Mouse (Mus musculus) intestine, postnatal 0 days (tissue): ENCODE measurements around the gene Tulp2. TPM values are rescaled to one million over a fixed set of nuclear protein-coding genes. Genes with fewer than 3 reads are reported as not detected.

Experiments
- ATAC-seq: fragments of 200-750 bp; cut with Nextera tagmentation; 2 replicates; pipeline ENCODE4 v1.8.0; 2017; ENCODE audit warnings: mild to moderate bottlenecking, moderate TSS enrichment, moderate library complexity
- H3K27ac ChIP-seq: fragments of 300-500 bp; sonication (generic); 2 replicates; pipeline ENCODE4 v1.5.1; 2014; ENCODE audit warnings: mild to moderate bottlenecking, low read depth, low read length, moderate library complexity
- H3K27me3 ChIP-seq: fragments of 300-500 bp; sonication (generic); replicated peaks from 2 replicates; pipeline ENCODE4 v1.6.1; 2014; ENCODE audit warnings: low read length, mixed read lengths; ENCODE audit not compliant: control insufficient read depth, insufficient read depth
- H3K36me3 ChIP-seq: fragments of 300-500 bp; sonication (generic); 2 replicates; pipeline ENCODE4 v1.6.1; 2014; ENCODE audit warnings: mild to moderate bottlenecking, moderate library complexity; ENCODE audit not compliant: control insufficient read depth, insufficient read depth
- H3K4me1 ChIP-seq: fragments of 300-500 bp; sonication (generic); replicated peaks from 2 replicates; pipeline ENCODE4 v1.6.1; 2014; ENCODE audit warnings: antibody characterized with exemption, low read length, mixed read lengths; ENCODE audit not compliant: control insufficient read depth, insufficient read depth
- H3K4me2 ChIP-seq: fragments of 300-500 bp; sonication (generic); replicated peaks from 2 replicates; pipeline ENCODE4 v1.6.1; 2014; ENCODE audit warnings: low read depth, mild to moderate bottlenecking, moderate library complexity
- H3K4me3 ChIP-seq: fragments of 300-500 bp; sonication (generic); 2 replicates; pipeline ENCODE4 v1.5.1; 2014; ENCODE audit warnings: low read depth, low read length
- H3K9ac ChIP-seq: fragments of 300-500 bp; sonication (generic); 2 replicates; pipeline ENCODE4 v1.6.1; 2014; ENCODE audit warnings: mild to moderate bottlenecking, low read depth, low read length
- H3K9me3 ChIP-seq: fragments of 300-500 bp; sonication (generic); 2 replicates; pipeline ENCODE4 v1.6.1; 2016; ENCODE audit warnings: mixed run types; ENCODE audit not compliant: control insufficient read depth
- CTCF ChIP-seq: sonication (generic); IDR thresholded peaks from 2 replicates; pipeline ENCODE4 v1.5.1; 2016; ENCODE audit warnings: low read depth, mild to moderate bottlenecking, control low read depth, antibody characterized with exemption, moderate library complexity
- WGBS: fragments of 180-500 bp; shearing (Covaris S2); extraction: QIAGEN DNeasy Blood & Tissue Kit; methylation state at CpG from one replicate; pipeline ENCODE4 v1.1.7; 2014; 5-methylcytosine and 5-hydroxymethylcytosine counted together
- microRNA-seq: library from miRNA; unstranded; fragments of <30 nt; microRNA quantifications from one replicate; pipeline ENCODE4, GENCODE M21; 2016
- polyA plus RNA-seq: library from polyadenylated mRNA; unstranded; fragments of >200 nt; fragmentation: Nextera tagmentation; extraction: Ambion mirVana; gene quantifications from 2 replicates; pipeline ENCODE4 v1.2.1, GENCODE M21; 2015

The Tulp2 gene
- polyA plus RNA-seq, 1 experiment from 2014 or later = 0.78 TPM

DNA sequence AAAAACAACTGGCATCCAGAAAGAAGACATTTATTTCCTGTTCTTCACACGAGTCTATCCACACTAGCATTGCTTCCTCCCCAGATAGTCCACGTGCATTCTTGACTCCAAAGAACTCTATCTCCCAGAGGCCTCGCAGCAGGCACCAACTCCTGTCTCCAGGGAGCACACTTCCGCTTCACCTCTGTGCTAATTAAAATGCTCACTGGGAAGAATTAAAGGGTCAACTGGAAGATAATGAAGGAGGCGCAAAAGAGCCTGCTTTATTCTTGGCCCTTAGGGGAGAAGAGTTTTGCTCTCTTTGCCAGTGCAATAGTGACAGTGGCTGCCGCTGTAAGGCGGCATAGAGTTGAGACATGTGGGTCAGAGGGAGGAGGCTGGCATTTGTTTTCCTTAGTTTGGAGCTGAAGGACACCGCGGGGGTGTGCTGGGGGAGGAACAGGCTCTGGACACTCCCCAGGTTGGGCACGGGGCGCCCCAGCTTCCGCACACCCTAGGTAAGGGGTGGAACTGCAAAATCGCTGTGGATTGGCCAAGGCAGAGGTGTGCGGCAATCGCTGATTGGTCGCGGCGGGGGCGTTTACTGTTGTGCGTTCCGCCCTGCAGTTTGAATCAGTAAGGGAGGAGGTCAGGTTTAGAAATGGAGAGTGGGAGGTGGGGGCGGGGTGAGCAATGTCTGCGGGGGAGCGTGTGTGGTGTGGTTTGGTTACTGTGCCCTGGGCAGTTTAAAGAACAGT is 86.3 kb downstream of the Tulp2 start:
- H3K4me2 ChIP-seq = peak overlapping the region; percentile 74
- TF ChIP-seq CTCF = no peak
- 0 out of 2 replicates have a peak overlapping the region, but pooled peaks have one; percentile 13 for H3K9ac ChIP-seq
- no peaks in the 10 kb centered on the region for H3K27me3 ChIP-seq
- no peaks in the 10 kb centered on the region for H3K9me3 ChIP-seq
- H3K4me1 ChIP-seq = peaks cover 4% of the 10 kb centered on the region; the same call in 1 of the 2 replicates
- under 1% methylated on average over 24 of the region's 24 CpGs for WGBS
- ATAC-seq = peak; percentile 94
- H3K4me3 ChIP-seq = peak overlapping the region; percentile 26
- no peaks in the 10 kb centered on the region; the same call in 1 of the 2 replicates for H3K36me3 ChIP-seq
- peak overlapping the region; percentile 54 for H3K27ac ChIP-seq

DNA sequence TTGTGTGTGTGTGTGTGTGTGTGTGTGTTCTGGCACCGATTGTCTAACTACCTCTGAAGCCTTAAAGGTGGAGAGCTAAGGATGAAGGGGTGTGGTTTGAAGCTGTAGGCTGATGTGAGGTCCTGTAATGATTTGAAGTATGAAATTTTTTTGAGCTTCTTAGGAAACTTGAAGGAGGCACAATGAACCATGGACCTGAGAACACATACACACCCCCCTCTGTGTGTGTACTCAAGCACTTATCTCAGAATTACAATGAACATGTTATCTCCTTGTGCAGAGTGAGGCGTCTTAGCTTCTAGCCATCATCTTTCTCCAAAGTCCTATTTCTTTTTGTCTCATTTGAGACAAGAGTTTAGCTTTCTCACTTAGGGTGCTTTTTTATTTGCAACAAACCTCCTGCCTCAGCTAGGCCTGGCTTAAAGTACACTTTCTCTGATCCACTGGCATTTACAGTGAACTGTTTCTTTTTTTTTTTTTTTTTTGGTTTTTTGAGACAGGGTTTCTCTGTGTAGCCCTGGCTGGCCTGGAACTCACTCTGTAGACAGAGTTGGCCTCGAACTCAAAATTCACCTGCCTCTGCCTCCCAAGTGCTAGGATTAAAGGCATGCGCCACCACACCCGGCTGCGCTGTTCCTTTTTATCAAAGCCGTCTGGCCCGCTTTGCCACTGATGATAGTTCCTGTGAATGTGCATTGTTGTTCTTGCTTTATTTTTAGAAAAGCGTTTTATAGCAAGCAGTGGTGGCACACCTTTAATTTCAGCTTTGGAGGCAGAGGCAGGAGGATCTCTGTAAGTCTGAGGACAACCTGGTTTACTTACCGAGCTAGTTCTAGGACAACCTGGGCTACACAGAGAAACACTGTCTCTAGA is 87.2 kb downstream of the Tulp2 start:
- H3K9me3 ChIP-seq = no peaks in the 10 kb centered on the region

DNA sequence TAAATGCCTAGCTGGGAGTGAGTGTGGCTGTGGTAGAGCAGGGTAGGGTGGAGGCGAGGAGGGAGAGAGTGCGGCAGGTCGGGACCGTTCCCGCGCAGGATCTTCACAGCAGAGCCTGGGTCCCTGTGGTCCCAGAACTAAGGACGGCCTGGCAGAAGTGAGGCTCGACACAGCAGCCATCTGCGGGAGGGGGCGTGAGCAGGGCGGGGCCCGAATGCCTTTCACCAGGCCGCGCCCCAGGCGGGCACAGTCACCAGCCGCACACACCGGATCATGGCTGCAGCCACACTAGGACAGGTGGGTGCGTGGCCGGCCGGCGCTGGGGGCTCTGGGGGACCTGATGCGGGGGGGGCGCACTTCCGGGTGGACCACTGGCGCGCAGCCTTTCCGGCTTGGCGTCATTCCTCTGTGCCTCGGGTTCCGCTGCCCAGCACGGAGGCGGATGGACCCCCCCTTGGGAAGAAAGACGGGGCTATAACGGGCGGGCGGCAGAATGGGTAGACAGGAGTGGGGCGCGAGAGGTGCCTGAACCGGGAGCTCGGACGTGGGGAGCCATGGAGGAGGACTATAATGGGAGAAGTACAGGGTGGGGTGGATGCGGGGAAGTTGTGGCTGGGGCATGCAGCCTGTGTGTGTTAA is 88.5 kb downstream of the Tulp2 start, which contains the start of gene Bcat2:
Gene Bcat2 (plus strand): TSS at position 51 of the 639 bp plus-strand sequence.
- 3% methylated on average over 37 of the region's 42 CpGs for WGBS
- peaks cover 5% of the 10 kb centered on the region; the same call in 1 of the 2 replicates for H3K4me1 ChIP-seq

More for the DNA sequence above, 87.2 kb downstream of the Tulp2 start:
- Histone ChIP-seq H3K4me2 (peak overlapping the region; percentile 74), H3K36me3 (peaks cover 3% of the 10 kb centered on the region; the same call in 1 of the 2 replicates), H3K27me3 (no peaks in the 10 kb centered on the region), H3K27ac (peak overlapping the region; percentile 50), H3K4me3 (peak overlapping the region; percentile 26; the same call in 1 of the 2 replicates), H3K9ac (no peak overlapping the region), H3K4me1 (peaks cover 4% of the 10 kb centered on the region; the same call in 1 of the 2 replicates)
- TF ChIP-seq CTCF = no peak
- ATAC-seq = peak; percentile 20; the same call in 1 of the 2 replicates
- WGBS = 64% methylated on average over 10 of the region's 10 CpGs

DNA sequence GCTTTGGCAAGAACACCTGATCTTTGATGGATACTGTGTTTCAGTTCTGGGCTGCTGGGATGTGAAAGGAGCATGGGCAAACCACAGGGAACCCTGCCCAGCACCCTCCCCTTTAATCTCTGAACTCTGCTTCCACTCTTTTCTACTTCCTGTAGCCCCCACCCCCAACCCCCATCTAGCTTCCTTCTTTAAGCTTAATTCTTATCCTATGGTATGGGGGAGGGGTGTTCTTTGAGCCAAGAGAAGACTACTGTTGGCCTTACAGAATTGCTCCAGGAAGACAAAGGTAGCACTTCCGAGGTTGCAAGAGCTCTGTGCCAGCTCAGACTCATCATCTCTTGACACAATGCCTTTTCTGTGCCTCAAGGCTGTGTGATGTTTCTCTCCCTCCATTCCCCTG is 90.3 kb downstream of the Tulp2 start:
- no peak overlapping the region for H3K27ac ChIP-seq
- 32% methylated on average over 1 of the region's 1 CpGs for whole genome bisulfite sequencing
- no peak overlapping the region for H3K4me2 ChIP-seq
- no peak for TF ChIP-seq CTCF
- H3K36me3 ChIP-seq = peaks cover 4% of the 10 kb centered on the region; the same call in 1 of the 2 replicates
- H3K27me3 ChIP-seq = no peaks in the 10 kb centered on the region
- peaks cover 9% of the 10 kb centered on the region; the same call in 1 of the 2 replicates for H3K4me1 ChIP-seq
- no peaks in the 10 kb centered on the region for H3K9me3 ChIP-seq
- no peak overlapping the region for H3K9ac ChIP-seq
- H3K4me3 ChIP-seq = no peak overlapping the region
- ATAC-seq = no peak

More for the DNA sequence above, 88.5 kb downstream of the Tulp2 start, which contains the start of gene Bcat2:
- Histone ChIP-seq H3K9me3 (no peaks in the 10 kb centered on the region), H3K4me3 (peak within 1 kb of the TSS; percentile 59), H3K27ac (peak within 1 kb of the TSS; percentile 31), H3K9ac (peak within 1 kb of the TSS; percentile 67), H3K36me3 (peaks cover 3% of the 10 kb centered on the region; the same call in 1 of the 2 replicates), H3K27me3 (no peaks in the 10 kb centered on the region), H3K4me2 (peak within 1 kb of the TSS; percentile 78)
- TF ChIP-seq CTCF = no peak
- peak; percentile 37 for ATAC-seq

Small RNA genes within 50 kb of the gene (microRNA-seq; reads per million reads assigned to microRNA genes)
- not detected for gene Gm22133

Other genes with a start within 250 kb of the Tulp2 start
- gene Cd37, start 242.8 kb upstream of the Tulp2 start, polyA plus RNA-seq = 1.6 and 2.3 TPM in 2 replicates
- gene Slc6a16, start 240.8 kb upstream of the Tulp2 start, polyA plus RNA-seq = not detected in 2 replicates
- gene Slc6a21, start 204.4 kb upstream of the Tulp2 start, polyA plus RNA-seq = not detected in 2 replicates
- gene Trpm4, start 148.1 kb upstream of the Tulp2 start, polyA plus RNA-seq = 49.4 and 55.1 TPM in 2 replicates
- 0.76 and 0.88 TPM in 2 replicates for gene Hrc, start 146.6 kb upstream of the Tulp2 start, polyA plus RNA-seq
- 24.5 and 24.8 TPM in 2 replicates for gene Ppfia3, start 114.9 kb upstream of the Tulp2 start, polyA plus RNA-seq
- gene Lin7b, start 111.3 kb upstream of the Tulp2 start, polyA plus RNA-seq = 3.4 TPM in 2 replicates
- 81.3 and 85.5 TPM in 2 replicates for gene Snrnp70, start 86.1 kb upstream of the Tulp2 start, polyA plus RNA-seq
- gene Kcna7, start 76.2 kb upstream of the Tulp2 start, polyA plus RNA-seq = 0.07 and 0.08 TPM in 2 replicates
- 2.0 TPM in 2 replicates for gene Ntf5, start 68.2 kb upstream of the Tulp2 start, polyA plus RNA-seq
- not detected in 2 replicates for gene Lhb, start 61.1 kb upstream of the Tulp2 start, polyA plus RNA-seq
- gene Gys1, start 47.0 kb upstream of the Tulp2 start, polyA plus RNA-seq = 10.4 and 10.6 TPM in 2 replicates
- 35.6 and 38.6 TPM in 2 replicates for gene Ruvbl2, start 43.8 kb upstream of the Tulp2 start, polyA plus RNA-seq
- 13,232 and 14,059 TPM in 2 replicates for gene Ftl1, start 22.0 kb upstream of the Tulp2 start, polyA plus RNA-seq
- 173 and 180 TPM in 2 replicates for gene Bax, start 15.0 kb upstream of the Tulp2 start, polyA plus RNA-seq
- gene Gm45808, start 4.9 kb downstream of the Tulp2 start, polyA plus RNA-seq = not detected in 2 replicates
- 1.1 and 1.2 TPM in 2 replicates for gene Dhdh, start 6.9 kb downstream of the Tulp2 start, polyA plus RNA-seq
- 199 and 218 TPM in 2 replicates for gene Nucb1, start 28.5 kb downstream of the Tulp2 start, polyA plus RNA-seq
- gene Ppp1r15a, start 44.4 kb downstream of the Tulp2 start, polyA plus RNA-seq = 7.4 and 9.0 TPM in 2 replicates
- 0.80 and 1.6 TPM in 2 replicates for gene Plekha4, start 44.5 kb downstream of the Tulp2 start, polyA plus RNA-seq
- 0.73 and 1.2 TPM in 2 replicates for gene Hsd17b14, start 73.0 kb downstream of the Tulp2 start, polyA plus RNA-seq
- gene Bcat2, start 88.3 kb downstream of the Tulp2 start, polyA plus RNA-seq = 17.7 and 18.6 TPM in 2 replicates
- not detected in 2 replicates for gene Fgf21, start 133.6 kb downstream of the Tulp2 start, polyA plus RNA-seq
- gene Fut1, start 135.4 kb downstream of the Tulp2 start, polyA plus RNA-seq = 0.05 and 0.23 TPM in 2 replicates
- 0.08 TPM in 2 replicates for gene Izumo1, start 139.9 kb downstream of the Tulp2 start, polyA plus RNA-seq
- 5.7 and 6.1 TPM in 2 replicates for gene Rasip1, start 145.6 kb downstream of the Tulp2 start, polyA plus RNA-seq
- 2.8 and 3.7 TPM in 2 replicates for gene Mamstr, start 158.1 kb downstream of the Tulp2 start, polyA plus RNA-seq
- 2.9 and 3.6 TPM in 2 replicates for gene Fut2, start 184.5 kb downstream of the Tulp2 start, polyA plus RNA-seq
- 0.10 and 0.20 TPM in 2 replicates for gene Ntn5, start 202.1 kb downstream of the Tulp2 start, polyA plus RNA-seq
- gene Sec1, start 212.5 kb downstream of the Tulp2 start, polyA plus RNA-seq = 0.08 and 0.25 TPM in 2 replicates
- 2.1 and 2.7 TPM in 2 replicates for gene Car11, start 218.0 kb downstream of the Tulp2 start, polyA plus RNA-seq
- gene Dbp, start 223.2 kb downstream of the Tulp2 start, polyA plus RNA-seq = 6.9 and 8.6 TPM in 2 replicates
- 708 and 740 TPM in 2 replicates for gene Rpl18, start 233.6 kb downstream of the Tulp2 start, polyA plus RNA-seq
- 55.1 and 55.9 TPM in 2 replicates for gene Sphk2, start 236.1 kb downstream of the Tulp2 start, polyA plus RNA-seq
- 16.6 and 16.7 TPM in 2 replicates for gene Fam83e, start 239.3 kb downstream of the Tulp2 start, polyA plus RNA-seq
- gene Spaca4, start 243.9 kb downstream of the Tulp2 start, polyA plus RNA-seq = 0.17 and 0.22 TPM in 2 replicates